In genomic region chr15:96933451-96933850, GRCm38 (mm10) we compare ENCODE assay signal across 13 mouse cellular contexts.
A peak's percentile ranks its signal among the peaks of the same experiment; 100 is the strongest.
DNase-seq lines count a peak whose midpoint lies in the region; ATAC-seq lines count a peak whose summit lies in the region.
"Had no signal": no experiment of that assay in that cellular context is flagged by ENCODE, and none has a peak within 500 bp of the region (broad histone marks: within the 10 kb centered on the region; RNA-seq: fewer than 3 reads in every experiment).

No protein-coding gene starts in this region.

- ATAC-seq in forebrain, embryonic 15.5 days (replicated peaks), result no peak
- ATAC-seq: hindbrain, postnatal 0 days had no signal

- no peak overlapping the region for H3K4me3 ChIP-seq in forebrain, embryonic 10.5 days
- no peak overlapping the region for H3K4me3 ChIP-seq in forebrain, embryonic 15.5 days
- H3K4me3 ChIP-seq: erythroblast, embryonic 14.5 days had no signal

- H3K9ac ChIP-seq in forebrain, embryonic 15.5 days (replicated peaks), result no peak overlapping the region
- H3K9ac ChIP-seq: liver, embryonic 14.5 days had no signal

- no peak overlapping the region for H3K4me2 ChIP-seq in forebrain, embryonic 15.5 days (replicated peaks)

- no peaks in the 10 kb centered on the region for H3K9me3 ChIP-seq in forebrain, embryonic 10.5 days
- no peaks in the 10 kb centered on the region for H3K9me3 ChIP-seq in forebrain, embryonic 15.5 days

- no peaks in the 10 kb centered on the region for H3K36me3 ChIP-seq in forebrain, embryonic 10.5 days (replicated peaks)
- H3K36me3 ChIP-seq in forebrain, embryonic 15.5 days, result no peaks in the 10 kb centered on the region

- H3K27me3 ChIP-seq in forebrain, embryonic 10.5 days (ENCODE audit: poor library complexity, severe bottlenecking), result no peaks in the 10 kb centered on the region
- H3K27me3 ChIP-seq in forebrain, embryonic 15.5 days, result no peaks in the 10 kb centered on the region

- WGBS in forebrain, embryonic 10.5 days, result 69% methylated on average over 3 of the region's 3 CpGs
- 19% methylated on average over 3 of the region's 3 CpGs for WGBS in forebrain, embryonic 15.5 days

- DNase-seq in gastrocnemius, adult 18-20 months (ENCODE audit: low spot score), result peak; percentile 20
- DNase-seq in gastrocnemius, postnatal 10 days, result no peak
- DNase-seq in right cerebral cortex, adult 18-20 months, result peak; percentile 74
- DNase-seq in right cerebral cortex, postnatal 4 days, result no peak
- peak; percentile 21 to 64 for DNase-seq in layer of hippocampus, postnatal 14 days (ENCODE audit: low spot score in 2 of 2)
- peak; percentile 85 for DNase-seq in telencephalon, adult 2 months (ENCODE audit: low read depth, low spot score)
- no peak for DNase-seq in forebrain, embryonic 10.5 days (ENCODE audit: extremely low spot score, low spot score)
- DNase-seq: gastrocnemius, postnatal 14 days; kidney, postnatal 10 days had no signal

- H3K4me1 ChIP-seq in forebrain, embryonic 10.5 days, result 0 out of 2 replicates have a peak, but pooled peaks cover 5% of the 10 kb centered on the region
- peaks cover 4% of the 10 kb centered on the region for H3K4me1 ChIP-seq in forebrain, embryonic 15.5 days

- H3K27ac ChIP-seq in forebrain, embryonic 10.5 days, result no peak overlapping the region
- H3K27ac ChIP-seq in forebrain, embryonic 15.5 days (replicated peaks), result no peak overlapping the region
- H3K27ac ChIP-seq: hindbrain, postnatal 0 days; liver, embryonic 14.5 days had no signal

Comparison
In these comparisons a context has a peak if more than half of its experiments do, and no peak if none do; other contexts are left out.
1. DNase-seq: peak in gastrocnemius, adult 18-20 months (single experiment), right cerebral cortex, adult 18-20 months (single experiment), layer of hippocampus, postnatal 14 days (2 of 2) and telencephalon, adult 2 months (single experiment); none in gastrocnemius, postnatal 10 days (single experiment), right cerebral cortex, postnatal 4 days (single experiment) and forebrain, embryonic 10.5 days (single experiment).